Mouse (Mus musculus) embryonic fibroblast, embryonic 13.5 days (primary cell): Measurements from ENCODE around the gene Trpm6. TPM values are rescaled to one million over a fixed set of nuclear protein-coding genes. Genes with fewer than 3 reads are reported as not detected.

Source experiments
- H3K27ac ChIP-seq: 2 replicates; pipeline ENCODE4 v1.5.1; 2012; ENCODE audit warnings: low read length, control low read depth, inconsistent platforms; ENCODE audit not compliant: insufficient read depth
- H3K4me1 ChIP-seq: 2 replicates; pipeline ENCODE4 v1.6.1; 2011; ENCODE audit warnings: low read length; ENCODE audit not compliant: control insufficient read depth, insufficient read depth
- H3K4me3 ChIP-seq: 2 replicates; pipeline ENCODE4 v1.5.1; 2011; ENCODE audit warnings: mild to moderate bottlenecking, control low read depth, low read length; ENCODE audit not compliant: insufficient read depth
- CTCF ChIP-seq: IDR thresholded peaks from 2 replicates; pipeline ENCODE4 v1.5.1; 2011; ENCODE audit warnings: mild to moderate bottlenecking, control low read depth, low read length, moderate library complexity, borderline replicate concordance; ENCODE audit not compliant: insufficient read depth
- POLR2A ChIP-seq: IDR thresholded peaks from 2 replicates; pipeline ENCODE4 v1.6.1; 2011; ENCODE audit warnings: low read depth, mild to moderate bottlenecking, control low read depth, low read length, moderate library complexity
- polyA plus RNA-seq: library from polyadenylated mRNA; stranded (reverse); fragments of >200 nt; gene quantifications from 2 replicates; pipeline ENCODE4 v1.2.4, GENCODE M21; 2011; ENCODE audit warnings: low read depth; ENCODE audit not compliant: missing spikeins, insufficient read length

Gene Trpm6
- polyA plus RNA-seq, 1 experiment: 0.74 TPM

- no peak for TF ChIP-seq POLR2A
- no peak for TF ChIP-seq CTCF
- H3K4me1 ChIP-seq: peaks cover 6% of the 10 kb centered on the region; the same call in 1 of the 2 replicates
- H3K4me3 ChIP-seq: no peak overlapping the region
- no peak overlapping the region for H3K27ac ChIP-seq
Measured at GRCm38 (mm10) chr19:18771048-18771447, 21.3 kb downstream of the Trpm6 start.

GRCm38 (mm10) chr19:18771561-18771960 lies 21.8 kb downstream of the Trpm6 start:
- Histone ChIP-seq H3K4me1 (peaks cover 2% of the 10 kb centered on the region; the same call in 1 of the 2 replicates), H3K4me3 (no peak overlapping the region), H3K27ac (no peak overlapping the region)
- TF ChIP-seq POLR2A (no peak), CTCF (no peak)

GRCm38 (mm10) chr19:18772888-18773488 lies 23.2 kb downstream of the Trpm6 start:
- TF ChIP-seq CTCF (no peak), POLR2A (no peak)
- no peaks in the 10 kb centered on the region for H3K4me1 ChIP-seq
- no peak overlapping the region for H3K4me3 ChIP-seq
- no peak overlapping the region for H3K27ac ChIP-seq

- no peak overlapping the region for H3K27ac ChIP-seq
- no peak overlapping the region for H3K4me3 ChIP-seq
- no peaks in the 10 kb centered on the region for H3K4me1 ChIP-seq
- TF ChIP-seq POLR2A (no peak), CTCF (no peak)
Measured at GRCm38 (mm10) chr19:18774085-18774484, 24.3 kb downstream of the Trpm6 start.

- no peaks in the 10 kb centered on the region for H3K4me1 ChIP-seq
- H3K4me3 ChIP-seq: no peak overlapping the region
- TF ChIP-seq CTCF (no peak), POLR2A (no peak)
- H3K27ac ChIP-seq: no peak overlapping the region
Measured at GRCm38 (mm10) chr19:18799646-18800045, 49.9 kb downstream of the Trpm6 start.

GRCm38 (mm10) chr19:18811264-18811663 lies 61.5 kb downstream of the Trpm6 start:
- TF ChIP-seq CTCF: no peak
- no peak for TF ChIP-seq POLR2A
- no peak overlapping the region for H3K4me3 ChIP-seq
- no peak overlapping the region for H3K27ac ChIP-seq
- H3K4me1 ChIP-seq: no peaks in the 10 kb centered on the region

- Histone ChIP-seq H3K4me3 (no peak overlapping the region), H3K27ac (no peak overlapping the region), H3K4me1 (no peaks in the 10 kb centered on the region)
- no peak for TF ChIP-seq CTCF
- no peak for TF ChIP-seq POLR2A
Measured at GRCm38 (mm10) chr19:18815170-18815569, 65.4 kb downstream of the Trpm6 start.

- TF ChIP-seq CTCF (no peak), POLR2A (no peak)
- Histone ChIP-seq H3K4me1 (no peaks in the 10 kb centered on the region), H3K4me3 (no peak overlapping the region), H3K27ac (no peak overlapping the region)
Measured at GRCm38 (mm10) chr19:18817425-18817824, 67.6 kb downstream of the Trpm6 start.

- H3K4me3 ChIP-seq: no peak overlapping the region
- no peak overlapping the region for H3K27ac ChIP-seq
- TF ChIP-seq POLR2A: no peak
- no peak for TF ChIP-seq CTCF
- no peaks in the 10 kb centered on the region for H3K4me1 ChIP-seq
Measured at GRCm38 (mm10) chr19:18828601-18829000, 78.8 kb downstream of the Trpm6 start.

- TF ChIP-seq POLR2A (no peak), CTCF (no peak)
- Histone ChIP-seq H3K4me3 (no peak overlapping the region), H3K4me1 (no peaks in the 10 kb centered on the region), H3K27ac (no peak overlapping the region)
Measured at GRCm38 (mm10) chr19:18831196-18831595, 81.4 kb downstream of the Trpm6 start.
